Mouse (Mus musculus) liver, adult 2 months (tissue): Measurements from ENCODE around the gene Lrrc8e. TPM values are rescaled to one million over a fixed set of nuclear protein-coding genes. Genes with fewer than 3 reads are reported as not detected.

Experiments used
- DNase-seq: peaks from one replicate; pipeline ENCODE4 v3.0.0-alpha.2; 2011; ENCODE audit warnings: low read depth, low spot score; ENCODE audit errors: extremely low read depth
- H3K27ac ChIP-seq: fragments of 200-500 bp; replicated peaks from 2 replicates; pipeline ENCODE4 v1.5.1; 2012; ENCODE audit warnings: low read depth, mild to moderate bottlenecking, control low read depth, inconsistent platforms, low read length; ENCODE audit not compliant: insufficient read depth
- H3K27me3 ChIP-seq: fragments of 200-500 bp; 2 replicates; pipeline ENCODE4 v1.6.1; 2012; ENCODE audit warnings: mild to moderate bottlenecking, moderate library complexity, low read length, inconsistent platforms; ENCODE audit not compliant: control insufficient read depth, insufficient read depth
- H3K36me3 ChIP-seq: fragments of 200-500 bp; 2 replicates; pipeline ENCODE4 v1.6.1; 2012; ENCODE audit warnings: low read length, inconsistent platforms; ENCODE audit not compliant: control insufficient read depth, insufficient read depth
- H3K4me1 ChIP-seq: fragments of 200-500 bp; 2 replicates; pipeline ENCODE4 v1.6.1; 2011; ENCODE audit warnings: low read length; ENCODE audit not compliant: control insufficient read depth, insufficient read depth
- H3K4me3 ChIP-seq: fragments of 200-500 bp; 2 replicates; pipeline ENCODE4 v1.5.1; 2011; ENCODE audit warnings: low read depth, mild to moderate bottlenecking, control low read depth, low read length, moderate library complexity; ENCODE audit not compliant: insufficient read depth
- H3K79me2 ChIP-seq: fragments of 200-500 bp; 2 replicates; pipeline ENCODE4 v1.6.1; 2012; ENCODE audit warnings: inconsistent platforms, mild to moderate bottlenecking, low read length, moderate library complexity; ENCODE audit not compliant: control insufficient read depth, insufficient read depth
- H3K9ac ChIP-seq: fragments of 200-500 bp; 2 replicates; pipeline ENCODE4 v1.6.1; 2012; ENCODE audit warnings: low read depth, mild to moderate bottlenecking, control low read depth, inconsistent platforms, low read length
- CTCF ChIP-seq: fragments of 200-500 bp; IDR thresholded peaks from 2 replicates; pipeline ENCODE4 v1.5.1; 2011; ENCODE audit warnings: low read depth, low read length, control low read depth
- POLR2A ChIP-seq: fragments of 200-500 bp; IDR thresholded peaks from 2 replicates; pipeline ENCODE4 v1.6.1; 2011; ENCODE audit warnings: low read length, control low read depth; ENCODE audit not compliant: insufficient read depth; ENCODE audit errors: extremely low read depth
- WGBS: fragments of 180-500 bp; shearing (Covaris S2); methylation state at CpG from one replicate; pipeline ENCODE4 v1.1.7; 2018; 5-methylcytosine and 5-hydroxymethylcytosine counted together
- polyA plus RNA-seq: library from polyadenylated mRNA; depleted of rRNA; stranded (reverse); fragments of >200 nt; gene quantifications from 2 replicates; pipeline ENCODE4 v1.2.3, GENCODE M21; 2012; rRNA removed
- total RNA-seq: library from RNA; depleted of rRNA; stranded (reverse); fragments of >200 nt; gene quantifications from 2 replicates; pipeline ENCODE4 v1.2.3, GENCODE M21; 2014; rRNA removed

Gene Lrrc8e
- total and polyA plus RNA-seq, 2 experiments: 0.18 to 0.24 TPM

- no peak overlapping the region for H3K4me3 ChIP-seq
- no peaks in the 10 kb centered on the region for H3K27me3 ChIP-seq
- no peaks in the 10 kb centered on the region for H3K4me1 ChIP-seq
- H3K79me2 ChIP-seq: no peaks in the 10 kb centered on the region
- no peak overlapping the region for H3K27ac ChIP-seq
- no peak overlapping the region for H3K9ac ChIP-seq
- no peak for DNase-seq
- peaks cover 37% of the 10 kb centered on the region for H3K36me3 ChIP-seq
- WGBS: 92% methylated on average over 15 of the region's 15 CpGs
- TF ChIP-seq CTCF (no peak), POLR2A (no peak)
These were observed 38.7 kb downstream of the Lrrc8e start for GRCm38 (mm10) chr8:4265160-4265914.

GRCm38 (mm10) chr8:4267627-4268026 lies 41.0 kb downstream of the Lrrc8e start:
- H3K36me3 ChIP-seq: peaks cover 40% of the 10 kb centered on the region
- no peaks in the 10 kb centered on the region for H3K79me2 ChIP-seq
- H3K27ac ChIP-seq: no peak overlapping the region
- DNase-seq: no peak
- no peaks in the 10 kb centered on the region for H3K4me1 ChIP-seq
- TF ChIP-seq CTCF (peak; percentile 59), POLR2A (no peak)
- H3K27me3 ChIP-seq: no peaks in the 10 kb centered on the region
- 89% methylated on average over 15 of the region's 15 CpGs for WGBS
- no peak overlapping the region for H3K9ac ChIP-seq
- no peak overlapping the region for H3K4me3 ChIP-seq

GRCm38 (mm10) chr8:4269609-4270008 lies 43.0 kb downstream of the Lrrc8e start:
- TF ChIP-seq CTCF (no peak), POLR2A (no peak)
- Histone ChIP-seq H3K4me1 (peaks cover 1% of the 10 kb centered on the region; the same call in 1 of the 2 replicates), H3K27me3 (no peaks in the 10 kb centered on the region), H3K36me3 (peaks cover 48% of the 10 kb centered on the region), H3K4me3 (no peak overlapping the region), H3K9ac (no peak overlapping the region), H3K79me2 (peaks cover under 1% of the 10 kb centered on the region; the same call in 1 of the 2 replicates), H3K27ac (no peak overlapping the region)
- no peak for DNase-seq
- WGBS: 66% methylated on average over 6 of the region's 6 CpGs

- Histone ChIP-seq H3K4me1 (peaks cover 4% of the 10 kb centered on the region; the same call in 1 of the 2 replicates), H3K79me2 (peaks cover 3% of the 10 kb centered on the region; the same call in 1 of the 2 replicates), H3K36me3 (peaks cover 16% of the 10 kb centered on the region), H3K9ac (peak within 1 kb of the TSS; percentile 70), H3K27me3 (no peaks in the 10 kb centered on the region), H3K4me3 (peak within 1 kb of the TSS; percentile 56), H3K27ac (peak within 1 kb of the TSS; percentile 78)
- peak; percentile 88 for DNase-seq
- TF ChIP-seq POLR2A (peak; percentile 46; the same call in 1 of the 2 replicates), CTCF (no peak)
- WGBS: under 1% methylated on average over 39 of the region's 39 CpGs
These were observed 48.9 kb downstream of the Lrrc8e start, which contains the start of gene Timm44 for GRCm38 (mm10) chr8:4275275-4276110. Gene Timm44, minus strand, starts transcription at chr8:4275913.

- no peak for TF ChIP-seq CTCF
- no peak for TF ChIP-seq POLR2A
These were observed 49.5 kb downstream of the Lrrc8e start for GRCm38 (mm10) chr8:4276111-4276465.

More at GRCm38 (mm10) chr8:4276111-4276465, 49.5 kb downstream of the Lrrc8e start:
- H3K4me1 ChIP-seq: peaks cover 4% of the 10 kb centered on the region; the same call in 1 of the 2 replicates
- H3K4me3 ChIP-seq: peak overlapping the region; percentile 56
- H3K27me3 ChIP-seq: no peaks in the 10 kb centered on the region
- H3K79me2 ChIP-seq: peaks cover 3% of the 10 kb centered on the region; the same call in 1 of the 2 replicates
- peak overlapping the region; percentile 78 for H3K27ac ChIP-seq
- WGBS: 20% methylated on average over 9 of the region's 9 CpGs
- H3K9ac ChIP-seq: peak overlapping the region; percentile 63
- DNase-seq: no peak
- peaks cover 13% of the 10 kb centered on the region for H3K36me3 ChIP-seq

Other genes starting within 250 kb of the Lrrc8e start
- gene Cd209f, start 121.0 kb upstream of the Lrrc8e start, total RNA-seq: 0.27 and 0.74 TPM in 2 replicates
- 0.51 and 4.1 TPM in 2 replicates for gene Cd209f, start 121.0 kb upstream of the Lrrc8e start, polyA plus RNA-seq
- gene Cd209g, start 92.7 kb upstream of the Lrrc8e start, total RNA-seq: not detected in 2 replicates
- 0.22 and 3.9 TPM in 2 replicates for gene Cd209g, start 92.7 kb upstream of the Lrrc8e start, polyA plus RNA-seq
- 3.2 TPM in 2 replicates for gene Evi5l, start 60.3 kb upstream of the Lrrc8e start, total RNA-seq
- gene Evi5l, start 60.3 kb upstream of the Lrrc8e start, polyA plus RNA-seq: 5.3 and 8.0 TPM in 2 replicates
- gene Prr36, start 9.4 kb upstream of the Lrrc8e start, total RNA-seq: 0.13 and 0.37 TPM in 2 replicates
- gene Prr36, start 9.4 kb upstream of the Lrrc8e start, polyA plus RNA-seq: 0.24 and 0.34 TPM in 2 replicates
- gene Map2k7, start 11.9 kb downstream of the Lrrc8e start, total RNA-seq: 9.5 and 12.4 TPM in 2 replicates
- gene Map2k7, start 11.9 kb downstream of the Lrrc8e start, polyA plus RNA-seq: 23.3 and 26.1 TPM in 2 replicates
- 0.07 TPM in 1 of 2 replicates, not detected in the other for gene Gm49320, start 12.0 kb downstream of the Lrrc8e start, total RNA-seq
- 0.17 and 2.3 TPM in 2 replicates for gene Gm49320, start 12.0 kb downstream of the Lrrc8e start, polyA plus RNA-seq
- gene Tgfbr3l, start 21.4 kb downstream of the Lrrc8e start, total RNA-seq: 3.2 and 4.2 TPM in 2 replicates
- gene Tgfbr3l, start 21.4 kb downstream of the Lrrc8e start, polyA plus RNA-seq: 18.2 and 35.1 TPM in 2 replicates
- gene Snapc2, start 26.3 kb downstream of the Lrrc8e start, total RNA-seq: 6.7 and 8.7 TPM in 2 replicates
- gene Snapc2, start 26.3 kb downstream of the Lrrc8e start, polyA plus RNA-seq: 18.8 and 22.2 TPM in 2 replicates
- 0.28 TPM in 1 of 2 replicates, not detected in the other for gene Ctxn1, start 32.4 kb downstream of the Lrrc8e start, total RNA-seq
- gene Ctxn1, start 32.4 kb downstream of the Lrrc8e start, polyA plus RNA-seq: 0.98 and 2.0 TPM in 2 replicates
- 39.0 and 41.5 TPM in 2 replicates for gene Timm44, start 49.1 kb downstream of the Lrrc8e start, total RNA-seq
- 51.6 and 61.2 TPM in 2 replicates for gene Timm44, start 49.1 kb downstream of the Lrrc8e start, polyA plus RNA-seq
- 10.9 and 11.7 TPM in 2 replicates for gene Ccl25, start 98.4 kb downstream of the Lrrc8e start, total RNA-seq
- 2.4 and 3.3 TPM in 2 replicates for gene Ccl25, start 98.4 kb downstream of the Lrrc8e start, polyA plus RNA-seq
- 23.0 and 29.8 TPM in 2 replicates for gene Elavl1, start 98.6 kb downstream of the Lrrc8e start, total RNA-seq
- 18.1 and 18.8 TPM in 2 replicates for gene Elavl1, start 98.6 kb downstream of the Lrrc8e start, polyA plus RNA-seq